Mouse (Mus musculus) gastrocnemius, postnatal 10 days (tissue): ENCODE results near the gene Six1. TPM values are rescaled to one million over a fixed set of nuclear protein-coding genes. Genes with fewer than 3 reads are reported as not detected.
A peak's percentile ranks its signal among the peaks of the same experiment; 100 is the strongest.

Source experiments
- DNase-seq: peaks from one replicate; pipeline ENCODE4 v3.0.0; 2021; ENCODE audit warnings: mixed read lengths
- total RNA-seq, 2 experiments: library from RNA; stranded (reverse); gene quantifications; 2 replicates each; pipeline ENCODE4 v1.2.3; 2021

Six1 gene
- total RNA-seq, 2 experiments from 2014 or later: 38.1 to 44.1 TPM

GRCm38 (mm10) chr12:73050305-73050704, 3.4 kb downstream of the Six1 start:
- DNase-seq: no peak

GRCm38 (mm10) chr12:73049520-73050225, 4.0 kb downstream of the Six1 start:
- no peak for DNase-seq

- no peak for DNase-seq
These were observed 5.2 kb downstream of the Six1 start for GRCm38 (mm10) chr12:73048537-73048936.

GRCm38 (mm10) chr12:73047576-73047975, 6.1 kb downstream of the Six1 start:
- no peak for DNase-seq

GRCm38 (mm10) chr12:73046607-73047180, 7.0 kb downstream of the Six1 start:
- DNase-seq: peak; percentile 90

GRCm38 (mm10) chr12:73045724-73046606, 7.7 kb downstream of the Six1 start:
- peak; percentile 61 for DNase-seq

GRCm38 (mm10) chr12:73045046-73045723, 8.5 kb downstream of the Six1 start:
- DNase-seq: peak; percentile 75

- DNase-seq: peak; percentile 65
These were observed 9.3 kb downstream of the Six1 start for GRCm38 (mm10) chr12:73044221-73045045.

GRCm38 (mm10) chr12:73043396-73044167, 10.1 kb downstream of the Six1 start:
- peak; percentile 40 for DNase-seq

GRCm38 (mm10) chr12:73042903-73043302, 10.8 kb downstream of the Six1 start:
- no peak for DNase-seq

- no peak for DNase-seq
These were observed 11.3 kb downstream of the Six1 start for GRCm38 (mm10) chr12:73042406-73042805.

GRCm38 (mm10) chr12:73041256-73041630, 12.4 kb downstream of the Six1 start:
- DNase-seq: no peak

GRCm38 (mm10) chr12:73040563-73041255, 13.0 kb downstream of the Six1 start:
- DNase-seq: peak; percentile 43

GRCm38 (mm10) chr12:73039939-73040562, 13.6 kb downstream of the Six1 start:
- no peak for DNase-seq

GRCm38 (mm10) chr12:73038992-73039938, 14.4 kb downstream of the Six1 start:
- DNase-seq: peak; percentile 59

GRCm38 (mm10) chr12:73038441-73038991, 15.2 kb downstream of the Six1 start:
- DNase-seq: no peak

- no peak for DNase-seq
These were observed 16.1 kb downstream of the Six1 start for GRCm38 (mm10) chr12:73037385-73038160.
